In the genomic region with DNA sequence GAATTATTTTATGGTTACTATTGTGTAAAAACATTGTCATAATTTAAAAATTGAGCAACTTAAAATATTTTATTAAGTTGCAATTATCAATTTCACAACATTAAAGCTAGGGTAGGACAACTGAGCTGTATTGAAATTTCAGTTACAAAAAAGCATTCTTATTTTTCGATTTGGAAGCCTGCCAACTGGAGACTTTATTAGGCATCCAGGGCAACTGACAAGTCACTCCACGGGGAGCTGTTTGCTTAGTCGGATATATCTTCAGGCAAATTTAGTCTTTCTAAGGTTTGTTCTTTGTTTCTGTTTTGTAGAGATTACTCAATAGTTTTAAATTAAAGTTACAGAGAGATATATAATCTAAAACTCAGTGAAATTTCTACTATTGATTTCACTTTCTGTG, we compare ENCODE assay signal across 19 mouse cellular contexts.
"Had no signal": no experiment of that assay in that cellular context is flagged by ENCODE, and none has a peak within 500 bp of the region (broad histone marks: within the 10 kb centered on the region; RNA-seq: fewer than 3 reads in every experiment).

No protein-coding gene starts in this region.

- H3K4me1 ChIP-seq: limb, embryonic 10.5 days; limb, embryonic 13.5 days; liver, embryonic 12.5 days; liver, embryonic 15.5 days; midbrain, embryonic 12.5 days; neural tube, embryonic 13.5 days had no signal

- H3K36me3 ChIP-seq: limb, embryonic 10.5 days; limb, embryonic 13.5 days; liver, embryonic 12.5 days; liver, embryonic 15.5 days; midbrain, embryonic 12.5 days; neural tube, embryonic 13.5 days had no signal

- ATAC-seq: liver, embryonic 12.5 days had no signal

- H3K4me2 ChIP-seq: limb, embryonic 13.5 days; liver, embryonic 12.5 days; liver, embryonic 15.5 days; midbrain, embryonic 12.5 days; neural tube, embryonic 13.5 days had no signal

- H3K9me3 ChIP-seq: limb, embryonic 10.5 days; limb, embryonic 13.5 days; liver, embryonic 12.5 days; liver, embryonic 15.5 days; midbrain, embryonic 12.5 days; neural tube, embryonic 13.5 days had no signal

- H3K4me3 ChIP-seq: limb, embryonic 10.5 days; limb, embryonic 13.5 days; liver, embryonic 12.5 days; liver, embryonic 15.5 days; midbrain, embryonic 12.5 days; myocyte; neural tube, embryonic 13.5 days had no signal

- H3K27me3 ChIP-seq: limb, embryonic 13.5 days; liver, embryonic 12.5 days; liver, embryonic 15.5 days; midbrain, embryonic 12.5 days; neural tube, embryonic 13.5 days had no signal

- DNase-seq: kidney, adult 18-20 months; kidney, adult 9 months; kidney, postnatal 14 days; kidney, postnatal 4 days; liver; lung, adult 18-20 months; lung, postnatal 14 days; retina, postnatal 1 day; right cerebral cortex, postnatal 25 days; thymus, adult 18-20 months; thymus, postnatal 36 days had no signal

- H3K9ac ChIP-seq: limb, embryonic 13.5 days; liver, embryonic 12.5 days; liver, embryonic 15.5 days; midbrain, embryonic 12.5 days; neural tube, embryonic 13.5 days had no signal

- H3K27ac ChIP-seq: limb, embryonic 10.5 days; limb, embryonic 13.5 days; liver, embryonic 12.5 days; liver, embryonic 15.5 days; macrophage; midbrain, embryonic 12.5 days; neural tube, embryonic 13.5 days had no signal
